Mouse (Mus musculus): Measurements from ENCODE around the gene Dcun1d2.

DNA sequence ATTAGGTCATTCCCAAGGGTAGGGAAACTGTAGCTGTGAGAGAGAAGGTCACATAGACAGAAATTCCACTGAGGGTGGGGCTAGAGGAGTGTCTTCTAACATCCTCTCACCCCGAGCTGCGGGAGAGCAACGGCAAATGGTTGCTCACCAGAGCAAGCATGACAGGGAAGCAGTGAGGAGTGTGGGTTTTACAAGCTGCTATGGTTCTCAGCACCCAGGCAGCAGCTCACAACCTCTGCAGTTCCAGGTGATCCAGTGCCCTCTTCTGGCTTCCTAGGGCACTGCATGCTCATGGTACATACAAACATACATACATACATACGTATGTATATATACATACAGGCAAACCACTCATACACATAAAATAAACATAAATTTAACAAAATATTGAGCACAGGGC is 18.0 kb upstream of the Dcun1d2 start:
- TF ChIP-seq POLR2A (IDR thresholded peaks at IDR 0.05; ENCODE audit: extremely low read depth, insufficient read depth, low read length) (no peak), CTCF (IDR thresholded peaks at IDR 0.05; ENCODE audit: low read depth, low read length) (peak; percentile 4; the same call in 1 of the 2 replicates)
